Mouse (Mus musculus): ENCODE measurements around the gene Vrk1. TPM values are rescaled to one million over a fixed set of nuclear protein-coding genes. Genes with fewer than 3 reads are reported as not detected.

Vrk1 gene
- polyA plus RNA-seq, 1 experiment from 2014 or later, result 110 TPM

DNA sequence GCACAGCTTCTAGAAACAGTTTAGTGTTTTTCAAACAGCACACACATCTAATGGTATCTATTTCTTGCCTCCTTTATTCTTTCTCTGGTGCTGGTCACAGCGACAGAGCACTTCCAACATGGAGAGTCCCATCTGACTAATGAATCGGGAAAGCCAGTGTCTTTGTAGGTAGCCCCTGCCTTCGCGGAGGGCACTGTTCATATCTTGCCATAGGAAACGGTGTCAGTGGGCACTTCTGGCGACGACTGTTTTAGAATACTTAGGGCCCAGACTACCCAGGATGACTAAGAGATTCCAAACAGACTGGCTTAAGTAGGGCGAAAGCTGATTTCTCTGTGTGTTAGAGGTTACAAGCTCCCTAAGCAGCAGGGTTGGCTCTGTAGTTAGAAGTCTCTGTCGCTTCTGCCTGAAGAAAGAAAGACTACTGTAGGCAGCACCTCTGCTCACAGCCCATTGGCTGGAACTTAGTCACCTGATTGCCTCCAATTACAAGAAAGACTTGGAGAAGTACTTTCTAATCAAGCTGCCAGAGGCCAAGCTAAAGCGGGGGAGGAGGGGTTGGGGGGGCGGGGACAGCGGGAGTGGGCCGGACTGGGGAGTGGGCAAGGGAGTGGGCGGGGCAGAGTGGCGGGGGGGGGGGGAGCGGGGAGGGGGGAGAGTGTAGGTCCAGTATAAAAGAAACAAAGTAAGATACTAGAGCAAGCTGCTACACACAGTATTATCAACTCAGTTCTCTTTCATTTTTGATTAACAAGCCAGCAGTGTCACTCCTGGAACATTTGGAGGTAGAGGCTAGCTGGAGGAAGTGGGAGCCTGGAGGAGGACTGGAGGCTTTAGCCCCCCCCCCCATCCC is 28.7 kb upstream of the Vrk1 start:
- no peaks in the 10 kb centered on the region for H3K36me3 ChIP-seq
- 28% methylated on average over 13 of the region's 16 CpGs for WGBS
- DNase-seq (ENCODE audit: low spot score), result no peak
- peak overlapping the region; percentile 18 for H3K4me3 ChIP-seq
- no peaks in the 10 kb centered on the region for H3K27me3 ChIP-seq (ENCODE audit: low read depth, poor library complexity, severe bottlenecking)
- peaks cover 13% of the 10 kb centered on the region for H3K9me3 ChIP-seq (replicated peaks)
- peaks cover 7% of the 10 kb centered on the region; the same call in 1 of the 2 replicates for H3K4me1 ChIP-seq
- no peak overlapping the region; the same call in 1 of the 2 replicates for H3K27ac ChIP-seq (replicated peaks)

DNA sequence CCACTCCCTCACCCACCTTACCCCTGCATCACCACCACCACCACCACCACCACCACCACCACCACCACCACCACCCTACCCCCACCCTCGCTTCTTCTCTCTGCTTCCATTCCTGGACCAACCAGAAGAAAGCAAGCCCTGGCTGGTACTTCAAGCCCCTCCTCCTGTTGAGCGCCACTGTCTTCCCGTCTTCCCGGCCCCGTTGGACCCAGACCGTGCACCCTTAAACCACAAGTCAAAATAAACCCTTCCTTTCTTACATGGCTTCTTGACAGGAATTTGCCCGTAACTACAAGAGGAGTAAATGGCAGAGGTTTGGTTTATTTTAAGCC is 28.1 kb upstream of the Vrk1 start:
- Histone ChIP-seq H3K36me3 (no peaks in the 10 kb centered on the region), H3K4me1 (peaks cover 7% of the 10 kb centered on the region; the same call in 1 of the 2 replicates), H3K4me3 (peak overlapping the region; percentile 18), H3K9me3 (replicated peaks) (peaks cover 13% of the 10 kb centered on the region), H3K27ac (replicated peaks) (no peak overlapping the region; the same call in 1 of the 2 replicates), H3K27me3 (ENCODE audit: low read depth, poor library complexity, severe bottlenecking) (no peaks in the 10 kb centered on the region)
- DNase-seq (ENCODE audit: low spot score), result no peak
- 75% methylated on average over 7 of the region's 7 CpGs for WGBS

DNA sequence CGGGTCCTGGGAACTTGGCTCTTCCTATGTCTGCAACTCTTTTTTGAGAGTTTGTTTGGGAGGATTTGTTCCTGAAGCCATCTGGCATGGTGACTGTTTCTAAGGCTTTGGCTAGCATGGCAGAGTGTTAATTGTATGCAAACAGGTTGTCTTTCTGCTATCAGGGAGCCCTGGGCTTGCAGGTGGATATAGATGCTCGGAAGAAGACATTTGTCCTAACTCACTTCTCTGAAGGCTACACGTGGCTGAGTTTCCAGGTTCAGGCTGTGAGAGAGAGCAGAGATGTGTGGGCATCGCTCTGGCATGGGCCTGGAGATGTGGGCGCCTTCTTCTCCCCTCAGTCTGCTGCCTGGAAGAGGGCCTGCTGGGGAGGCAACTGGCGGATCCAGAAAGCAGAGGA is 27.4 kb upstream of the Vrk1 start:
- Histone ChIP-seq H3K27me3 (ENCODE audit: low read depth, poor library complexity, severe bottlenecking) (no peaks in the 10 kb centered on the region), H3K36me3 (no peaks in the 10 kb centered on the region), H3K27ac (replicated peaks) (no peak overlapping the region), H3K4me1 (peaks cover 7% of the 10 kb centered on the region; the same call in 1 of the 2 replicates), H3K4me3 (no peak overlapping the region), H3K9me3 (replicated peaks) (peaks cover 13% of the 10 kb centered on the region)
- WGBS, result 85% methylated on average over 6 of the region's 6 CpGs
- DNase-seq (ENCODE audit: low spot score), result no peak

DNA sequence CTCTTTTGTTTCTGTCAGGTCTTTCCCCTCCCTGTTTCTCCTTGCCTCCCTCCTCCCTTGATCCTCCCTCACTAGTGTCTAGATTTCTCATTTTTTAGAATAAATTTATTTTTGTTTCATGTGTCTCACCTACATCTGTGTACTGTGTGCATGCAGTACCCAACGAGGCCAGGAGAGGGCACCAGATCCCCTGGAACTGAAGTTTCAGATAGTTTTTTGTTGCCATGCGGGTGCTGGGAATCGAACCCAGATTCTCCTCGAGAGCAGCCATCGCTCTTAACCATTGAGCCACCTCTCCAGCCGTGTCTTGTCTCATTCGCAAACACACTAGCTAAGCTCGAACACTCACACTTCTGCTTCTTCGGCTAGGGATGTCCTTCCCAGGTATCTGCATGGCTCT is 26.5 kb upstream of the Vrk1 start:
- no peak for DNase-seq (ENCODE audit: low spot score)
- H3K36me3 ChIP-seq, result no peaks in the 10 kb centered on the region
- no peak overlapping the region for H3K4me3 ChIP-seq
- WGBS, result 90% methylated on average over 9 of the region's 9 CpGs
- H3K27ac ChIP-seq (replicated peaks), result no peak overlapping the region
- no peaks in the 10 kb centered on the region for H3K27me3 ChIP-seq (ENCODE audit: low read depth, poor library complexity, severe bottlenecking)
- H3K9me3 ChIP-seq (replicated peaks), result peaks cover 13% of the 10 kb centered on the region
- peaks cover 7% of the 10 kb centered on the region; the same call in 1 of the 2 replicates for H3K4me1 ChIP-seq

DNA sequence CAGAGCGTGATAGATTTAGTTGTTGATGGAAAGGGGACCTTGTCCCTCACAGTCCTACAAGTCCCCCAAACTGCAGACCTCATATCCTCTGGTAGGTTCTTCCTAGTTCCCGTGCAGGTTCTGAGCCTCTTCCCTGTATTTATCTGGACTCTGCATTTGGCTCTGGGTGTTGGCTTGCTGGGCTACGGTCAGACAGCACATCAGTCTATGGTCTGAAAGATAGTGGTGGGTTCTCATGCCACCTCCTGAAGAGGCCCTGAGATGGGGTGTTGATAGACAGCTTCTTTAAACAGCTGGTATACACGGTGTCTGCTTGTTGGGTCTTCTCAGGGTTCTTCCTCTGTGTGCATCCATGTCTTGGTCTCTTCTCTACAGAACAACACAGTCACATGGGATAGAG is 21.6 kb upstream of the Vrk1 start:
- Histone ChIP-seq H3K27me3 (ENCODE audit: low read depth, poor library complexity, severe bottlenecking) (no peaks in the 10 kb centered on the region), H3K9me3 (replicated peaks) (peaks cover 9% of the 10 kb centered on the region), H3K4me3 (no peak overlapping the region), H3K4me1 (peaks cover 4% of the 10 kb centered on the region), H3K27ac (replicated peaks) (no peak overlapping the region), H3K36me3 (no peaks in the 10 kb centered on the region)
- no peak for DNase-seq (ENCODE audit: low spot score)
- WGBS, result 88% methylated on average over 4 of the region's 4 CpGs

DNA sequence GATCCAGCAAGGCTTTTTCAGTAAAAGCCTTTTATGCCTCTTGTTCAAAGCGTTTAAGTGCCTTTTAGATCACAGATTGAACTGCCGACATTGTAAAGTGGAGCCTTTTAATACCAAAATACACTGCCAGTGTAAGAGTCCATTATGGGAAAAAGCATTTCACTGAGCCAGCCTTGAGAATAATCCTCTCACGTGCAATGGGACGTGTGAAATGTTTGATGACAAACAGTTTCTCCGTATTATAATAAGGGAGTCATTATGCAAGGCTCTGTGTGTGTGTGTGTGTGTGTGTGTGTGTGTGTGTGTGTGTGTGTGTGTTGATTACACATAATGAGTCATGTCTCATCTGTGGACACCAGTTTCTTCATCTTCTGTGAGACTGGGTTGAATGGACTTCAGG is 17.3 kb upstream of the Vrk1 start:
- H3K4me1 ChIP-seq, result peaks cover 11% of the 10 kb centered on the region
- H3K4me3 ChIP-seq, result no peak overlapping the region
- no peaks in the 10 kb centered on the region for H3K27me3 ChIP-seq (ENCODE audit: low read depth, poor library complexity, severe bottlenecking)
- DNase-seq (ENCODE audit: low spot score), result no peak
- no peaks in the 10 kb centered on the region for H3K36me3 ChIP-seq
- 87% methylated on average over 5 of the region's 5 CpGs for WGBS
- no peaks in the 10 kb centered on the region for H3K9me3 ChIP-seq (replicated peaks)
- no peak overlapping the region for H3K27ac ChIP-seq (replicated peaks)

DNA sequence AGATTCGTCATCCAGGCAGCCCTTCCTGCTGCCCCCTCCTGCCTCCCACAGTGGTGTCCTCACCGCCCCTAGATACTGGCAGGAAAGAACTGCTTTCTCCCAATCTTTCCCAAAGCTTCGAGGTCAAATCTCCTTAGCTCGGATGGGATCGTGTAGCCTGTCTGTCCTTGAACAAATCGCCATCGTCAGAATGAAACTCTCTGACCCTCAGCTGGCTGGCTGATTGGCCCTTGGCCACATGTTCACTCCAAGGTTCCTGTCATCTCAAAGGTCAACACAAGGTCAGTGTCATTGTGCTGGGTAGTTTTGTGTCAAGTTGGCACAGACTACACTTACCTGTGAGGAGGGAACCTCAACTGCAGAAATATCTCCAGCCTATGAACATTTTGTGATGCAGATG is 16.7 kb upstream of the Vrk1 start:
- H3K36me3 ChIP-seq, result no peaks in the 10 kb centered on the region
- H3K9me3 ChIP-seq (replicated peaks), result no peaks in the 10 kb centered on the region
- no peak overlapping the region for H3K27ac ChIP-seq (replicated peaks)
- H3K27me3 ChIP-seq (ENCODE audit: low read depth, poor library complexity, severe bottlenecking), result no peaks in the 10 kb centered on the region
- no peak for DNase-seq (ENCODE audit: low spot score)
- no peak overlapping the region for H3K4me3 ChIP-seq
- peaks cover 11% of the 10 kb centered on the region for H3K4me1 ChIP-seq
- WGBS, result 74% methylated on average over 7 of the region's 7 CpGs

DNA sequence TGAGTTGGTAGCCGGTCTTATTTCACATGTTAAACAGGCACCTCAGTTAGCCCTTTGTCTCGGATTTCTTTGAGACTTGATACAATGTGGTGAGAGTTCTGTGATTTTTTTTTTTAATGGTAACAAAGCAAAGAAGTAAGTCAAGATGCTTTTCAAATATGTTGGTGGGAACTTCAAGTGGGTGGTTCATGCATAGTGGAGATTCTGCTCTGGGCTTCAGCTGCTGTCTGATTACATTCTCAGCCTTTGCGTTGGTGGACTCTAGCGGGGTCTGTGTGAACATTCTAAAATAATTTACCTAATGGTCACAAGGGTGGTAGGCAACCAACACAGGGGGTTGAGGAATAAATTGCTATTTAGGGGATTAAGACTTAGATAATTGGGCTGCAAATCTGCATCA is 14.1 kb upstream of the Vrk1 start:
- H3K4me1 ChIP-seq, result peaks cover 11% of the 10 kb centered on the region
- H3K27me3 ChIP-seq (ENCODE audit: low read depth, poor library complexity, severe bottlenecking), result no peaks in the 10 kb centered on the region
- DNase-seq (ENCODE audit: low spot score), result no peak
- H3K4me3 ChIP-seq, result no peak overlapping the region
- no peak overlapping the region for H3K27ac ChIP-seq (replicated peaks)
- 69% methylated on average over 4 of the region's 4 CpGs for WGBS
- H3K9me3 ChIP-seq (replicated peaks), result no peaks in the 10 kb centered on the region
- no peaks in the 10 kb centered on the region for H3K36me3 ChIP-seq

DNA sequence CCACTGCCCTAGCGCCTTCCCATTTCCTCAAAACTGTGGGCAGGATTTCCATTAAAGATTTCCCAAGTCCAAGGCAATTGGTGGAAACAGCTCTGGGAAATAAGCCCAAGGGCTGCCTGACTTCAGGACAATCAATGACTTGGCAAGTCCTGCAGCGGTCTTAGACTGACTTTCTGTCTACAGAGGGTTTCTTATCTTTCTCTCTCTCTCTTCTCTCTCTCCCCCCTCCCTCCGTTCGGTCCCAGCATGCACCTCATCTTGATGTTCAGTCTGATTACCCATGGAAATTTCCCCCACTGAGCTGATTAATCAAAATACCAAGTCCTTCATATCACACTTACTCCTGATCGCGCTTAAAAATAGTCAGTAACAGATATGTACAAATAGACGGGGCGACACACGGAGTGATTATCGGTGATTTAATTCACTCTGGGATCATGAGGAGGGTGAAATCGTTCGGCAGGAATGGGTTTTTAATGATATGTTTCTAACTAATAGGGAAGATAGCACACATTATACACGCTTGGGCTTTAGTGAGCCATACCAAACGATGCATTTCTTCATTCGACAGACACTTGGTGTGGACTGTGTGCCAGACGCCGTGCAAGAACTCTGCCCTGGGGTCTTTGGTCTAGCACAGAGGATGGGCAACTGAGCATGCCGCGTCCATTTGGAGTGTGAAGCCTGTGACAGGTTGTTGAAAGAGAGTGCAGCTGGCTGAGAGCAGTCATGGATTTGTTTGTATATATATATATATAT is 12.8 kb upstream of the Vrk1 start:
- Histone ChIP-seq H3K36me3 (no peaks in the 10 kb centered on the region), H3K9me3 (replicated peaks) (no peaks in the 10 kb centered on the region), H3K27me3 (ENCODE audit: low read depth, poor library complexity, severe bottlenecking) (no peaks in the 10 kb centered on the region), H3K4me3 (no peak overlapping the region), H3K27ac (replicated peaks) (no peak overlapping the region), H3K4me1 (peaks cover 11% of the 10 kb centered on the region)
- WGBS, result 92% methylated on average over 19 of the region's 19 CpGs
- no peak for DNase-seq (ENCODE audit: low spot score)

DNA sequence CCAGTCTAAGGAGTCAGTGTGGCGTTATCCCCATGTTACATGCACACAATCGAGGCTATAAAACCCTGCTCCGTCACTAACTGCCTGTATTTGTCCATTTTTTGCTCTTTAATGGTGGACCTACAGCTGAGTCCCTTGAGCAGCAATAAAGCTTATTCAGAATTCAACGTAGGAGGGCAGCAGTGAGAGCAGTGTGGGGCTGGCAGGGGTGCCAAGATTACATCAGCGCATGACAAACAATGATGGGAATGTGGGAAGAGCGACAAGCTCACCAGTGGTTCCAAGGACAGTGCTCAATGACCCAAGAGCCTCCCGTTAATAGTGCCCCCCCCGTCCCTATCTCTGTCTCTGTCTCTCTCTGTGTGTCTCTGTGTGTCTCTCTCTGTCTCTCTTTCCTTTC is 8.3 kb upstream of the Vrk1 start:
- Histone ChIP-seq H3K9me3 (replicated peaks) (no peaks in the 10 kb centered on the region), H3K36me3 (no peaks in the 10 kb centered on the region), H3K27ac (replicated peaks) (no peak overlapping the region), H3K4me1 (no peaks in the 10 kb centered on the region), H3K4me3 (no peak overlapping the region), H3K27me3 (ENCODE audit: low read depth, poor library complexity, severe bottlenecking) (no peaks in the 10 kb centered on the region)
- 75% methylated on average over 8 of the region's 8 CpGs for WGBS
- DNase-seq (ENCODE audit: low spot score), result no peak

DNA sequence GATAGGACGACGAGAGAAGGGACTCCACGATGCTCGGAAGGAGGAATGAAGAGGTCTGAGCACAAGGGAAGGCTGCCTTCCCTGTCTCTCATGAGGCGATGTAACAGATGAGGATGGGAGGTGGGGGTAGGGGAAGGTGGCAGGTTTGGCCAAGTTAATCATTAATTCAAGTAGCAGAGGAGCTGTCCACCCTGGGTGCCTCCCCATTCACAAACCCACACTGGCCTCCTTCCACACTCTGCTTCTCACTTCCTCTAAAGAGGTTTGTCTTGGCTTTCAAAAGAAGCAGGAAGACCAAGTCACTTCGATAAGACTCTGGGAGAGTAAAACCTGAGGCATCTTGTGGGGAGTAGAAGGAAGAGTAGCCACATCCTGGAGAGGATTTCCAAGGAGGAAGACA is 5.3 kb upstream of the Vrk1 start:
- DNase-seq (ENCODE audit: low spot score), result no peak
- no peaks in the 10 kb centered on the region for H3K36me3 ChIP-seq
- H3K4me1 ChIP-seq, result no peaks in the 10 kb centered on the region
- no peaks in the 10 kb centered on the region for H3K27me3 ChIP-seq (ENCODE audit: low read depth, poor library complexity, severe bottlenecking)
- H3K9me3 ChIP-seq (replicated peaks), result no peaks in the 10 kb centered on the region
- H3K4me3 ChIP-seq, result no peak overlapping the region
- H3K27ac ChIP-seq (replicated peaks), result no peak overlapping the region
- WGBS, result 85% methylated on average over 6 of the region's 6 CpGs

DNA sequence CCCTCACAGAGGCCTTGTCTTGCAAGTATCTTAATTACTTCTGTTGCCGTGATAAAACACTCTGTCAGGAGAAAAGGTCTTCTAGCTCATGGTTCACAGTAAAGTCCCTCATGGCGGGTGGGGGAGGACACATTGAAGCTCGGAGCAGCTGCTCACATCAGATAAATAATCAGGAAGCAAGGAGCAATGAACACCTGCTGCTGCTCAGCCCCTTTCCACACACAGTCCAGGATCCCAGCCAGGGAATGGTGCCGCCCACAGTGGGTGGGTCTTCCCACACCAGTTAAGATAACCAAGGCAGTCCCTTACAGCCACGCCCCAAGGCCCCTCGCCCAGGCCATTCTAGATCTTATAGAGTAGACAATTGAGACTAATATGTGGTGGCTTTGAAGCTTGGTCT is 3.8 kb upstream of the Vrk1 start:
- Histone ChIP-seq H3K9me3 (replicated peaks) (no peaks in the 10 kb centered on the region), H3K27me3 (ENCODE audit: low read depth, poor library complexity, severe bottlenecking) (no peaks in the 10 kb centered on the region), H3K27ac (replicated peaks) (no peak overlapping the region), H3K36me3 (no peaks in the 10 kb centered on the region), H3K4me1 (peaks cover 7% of the 10 kb centered on the region), H3K4me3 (no peak overlapping the region)
- 89% methylated on average over 6 of the region's 6 CpGs for WGBS
- no peak for DNase-seq (ENCODE audit: low spot score)
